Mouse (Mus musculus): ENCODE measurements at regions not wholly inside any gene's neighbourhood (a gene's known extent, or its start where the extent isn't known, plus 50 kb on each side); places are given as distances from the start of the nearest gene placed in this dataset.
"Not testable (repeated sequence)": the region's sequence is repeated elsewhere in the genome, so short reads cannot be mapped to it uniquely, and the experiment has no call there.

DNA sequence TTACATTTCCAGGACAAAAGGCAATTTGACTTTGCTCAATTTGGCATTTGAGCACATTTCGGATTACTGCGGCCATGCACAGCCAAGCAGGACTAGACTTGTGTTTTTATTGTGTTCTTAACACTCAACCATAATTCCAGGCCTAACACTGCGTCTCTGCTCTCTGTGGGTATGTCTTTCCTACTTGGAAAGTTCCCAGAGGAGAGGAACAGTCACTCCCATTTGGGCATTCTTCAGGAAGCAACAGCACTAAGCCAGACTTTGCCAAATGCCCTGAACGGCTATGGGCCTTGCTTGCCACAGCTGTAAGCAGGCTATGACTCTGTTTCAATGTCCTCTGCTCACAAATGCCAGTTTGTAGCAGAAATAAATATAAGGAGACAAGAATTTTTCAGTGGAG is 56.5 kb upstream of the Pdk3 start:
- DNase-seq (ENCODE audit: low read depth, low spot score): no peak

DNA sequence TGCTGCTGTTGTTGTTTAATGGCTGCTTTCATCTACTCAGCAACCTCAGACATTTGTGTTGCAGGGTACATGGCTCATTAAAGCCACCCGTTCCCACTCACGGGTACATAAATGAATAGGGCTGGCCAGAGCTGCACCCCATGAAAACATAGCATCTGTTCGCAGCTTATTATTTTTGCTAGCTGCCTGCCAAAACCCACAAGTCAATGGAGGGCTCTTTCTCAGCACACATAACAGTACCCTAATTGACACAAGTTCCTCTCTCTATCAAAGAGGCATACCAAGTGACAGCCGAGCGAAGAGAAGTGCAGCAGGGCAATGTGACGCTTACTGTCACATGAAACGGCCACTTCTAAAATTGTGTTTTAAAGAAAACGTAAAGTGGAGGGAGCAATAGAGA is 57.0 kb upstream of the Pdk3 start:
- DNase-seq (ENCODE audit: low read depth, low spot score): no peak

DNA sequence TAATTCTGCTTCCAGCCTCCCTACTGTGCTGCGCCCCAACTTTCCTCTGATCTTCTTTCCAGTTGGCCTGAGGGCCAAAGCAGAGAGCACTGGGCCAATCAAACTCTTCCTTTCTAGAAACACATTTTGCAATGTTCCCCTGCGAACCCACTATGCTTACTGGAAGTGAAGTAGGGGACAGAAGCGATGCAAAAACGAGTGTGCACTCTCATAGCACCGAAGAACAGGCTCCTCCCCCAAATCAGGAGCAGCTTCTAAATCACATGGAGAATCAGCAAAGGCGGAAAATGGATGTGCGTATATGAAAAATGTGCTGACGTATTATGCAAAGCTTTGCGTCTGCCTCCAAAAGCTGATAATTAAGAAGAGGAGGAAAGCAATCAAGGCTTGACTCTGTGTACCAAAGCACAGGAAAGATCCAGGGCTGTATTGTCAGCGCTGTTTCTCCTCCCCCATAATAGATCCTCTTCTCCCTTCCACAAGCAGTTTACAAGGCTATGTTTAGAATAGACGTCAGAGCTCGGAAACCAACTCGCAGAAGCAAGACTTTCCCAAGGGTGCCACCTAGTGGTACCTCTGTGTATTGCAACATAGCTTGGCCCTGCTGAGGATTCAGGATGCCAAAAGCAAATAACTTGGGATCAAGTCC is 57.5 kb upstream of the Pdk3 start:
- peak; percentile 74 for DNase-seq (ENCODE audit: low read depth, low spot score)

DNA sequence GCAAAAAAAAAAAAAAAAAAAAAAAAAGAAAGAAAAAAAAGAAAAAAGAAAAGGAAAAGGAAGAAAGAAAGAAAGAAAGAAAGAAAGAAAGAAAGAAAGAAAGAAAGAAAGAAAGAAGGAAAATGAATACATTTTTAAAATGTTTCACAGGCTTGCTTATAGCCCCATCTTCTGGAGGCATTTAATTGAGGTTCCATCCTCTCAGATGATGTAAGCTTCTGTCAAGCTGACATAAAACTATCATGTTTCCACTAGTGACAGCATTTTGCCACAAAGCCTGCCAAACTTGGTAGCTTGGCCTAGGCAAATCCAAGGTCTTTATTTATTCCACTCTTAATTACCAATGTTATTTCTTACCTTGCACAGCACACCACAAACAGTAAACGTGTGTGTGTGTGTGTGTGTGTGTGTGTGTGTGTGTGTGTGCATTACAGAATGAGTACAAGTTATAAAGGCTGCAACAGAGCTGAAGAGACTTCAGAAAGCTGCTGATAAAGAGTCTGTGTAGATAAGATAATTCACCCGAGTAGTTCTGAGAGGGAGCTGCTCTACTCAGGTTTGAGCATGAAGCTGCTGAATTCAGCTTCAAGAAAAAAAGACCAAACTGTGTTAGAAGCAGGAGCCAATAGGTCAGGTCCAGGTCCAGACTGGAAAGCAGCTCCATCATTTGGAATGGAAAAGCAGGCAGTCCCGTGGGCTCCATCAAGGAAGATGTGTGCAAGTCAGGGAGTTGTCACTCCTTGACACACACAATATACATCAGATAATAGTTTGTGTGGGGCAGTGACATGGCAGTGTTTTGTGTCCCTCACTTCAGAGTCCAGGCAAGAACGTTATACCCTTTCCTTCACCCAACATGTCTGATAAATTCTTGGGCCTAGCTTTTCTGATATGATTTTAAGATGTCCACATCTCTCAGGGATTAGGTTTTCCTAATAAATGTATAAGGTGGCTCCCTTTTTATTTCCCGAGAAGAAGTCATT is 65.1 kb upstream of the Pdk3 start:
- DNase-seq (ENCODE audit: low read depth, low spot score): no peak

DNA sequence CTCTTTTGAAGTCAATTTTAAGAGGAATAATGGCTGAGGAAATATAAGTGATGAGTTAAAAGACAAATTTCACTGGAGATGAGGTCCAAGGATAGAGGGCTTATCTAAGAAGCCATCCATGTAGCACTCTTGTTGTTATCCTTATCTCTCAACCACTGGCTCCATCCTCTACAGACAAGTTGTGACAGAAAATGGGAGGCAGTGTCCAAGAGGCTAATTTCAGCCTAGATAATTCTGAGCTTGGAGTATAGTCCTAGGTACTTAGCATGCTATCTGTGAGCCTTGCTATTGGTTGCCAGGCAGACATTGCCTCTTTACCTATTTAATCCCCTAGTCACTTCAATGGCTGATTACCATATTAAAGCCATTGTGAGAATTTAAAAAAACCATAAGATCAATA is 65.2 kb upstream of the AU015836 start:
- DNase-seq (ENCODE audit: low read depth, low spot score): no peak

- no peak for DNase-seq (ENCODE audit: low read depth, low spot score)
These were observed 62.9 kb upstream of the AU015836 start for GRCm38 (mm10) chrX:93905531-93905930.

DNA sequence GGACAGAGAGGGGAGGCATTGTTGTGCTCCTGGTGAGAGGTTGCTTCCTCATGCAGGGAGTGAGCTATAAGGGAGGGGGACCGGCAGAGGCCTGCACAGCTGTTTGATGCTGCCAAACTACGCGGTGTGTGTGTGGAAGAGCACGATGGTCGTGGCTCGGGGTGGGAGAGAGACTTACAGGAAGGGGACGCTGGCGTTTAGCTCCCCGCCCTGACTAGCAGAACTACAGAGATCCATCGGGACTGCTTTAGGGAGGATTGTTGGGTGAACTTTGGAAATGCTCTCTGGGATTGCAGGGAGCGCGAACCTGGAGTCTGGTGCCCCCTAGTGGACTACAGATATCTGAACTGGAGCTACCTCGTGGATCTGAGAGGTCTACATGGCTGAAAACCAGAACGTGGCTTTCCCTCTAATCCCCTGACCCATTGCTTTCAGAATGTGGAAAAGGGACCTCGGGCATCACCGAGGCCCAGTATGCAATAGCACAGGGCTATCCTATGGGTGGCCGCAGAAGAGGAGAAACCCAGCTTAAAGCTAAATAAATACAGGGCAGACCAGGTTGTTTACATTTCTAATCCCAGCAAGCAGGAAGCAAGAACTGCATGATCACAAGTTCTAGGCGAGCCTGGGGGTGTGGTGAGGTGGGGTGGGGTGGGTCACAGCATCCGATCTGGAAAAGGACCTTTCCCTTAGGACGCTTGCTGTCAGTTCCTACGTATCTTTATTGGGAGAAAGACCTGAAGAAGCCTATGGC is 57.2 kb upstream of the AU015836 start:
- DNase-seq (ENCODE audit: low read depth, low spot score): peak; percentile 71

- DNase-seq (ENCODE audit: low read depth, low spot score): no peak
These were observed 52.9 kb upstream of the AU015836 start for GRCm38 (mm10) chrX:93915548-93915947.

GRCm38 (mm10) chrX:93917367-93917766 is 51.1 kb upstream of the AU015836 start:
- not testable (repeated sequence) for DNase-seq (ENCODE audit: low read depth, low spot score)

Data from forelimb bud, embryonic 11.5 days (tissue).